Mouse (Mus musculus): Measurements from ENCODE around the gene Lipc. TPM values are rescaled to one million over a fixed set of nuclear protein-coding genes. Genes with fewer than 3 reads are reported as not detected.
A peak's percentile ranks its signal among the peaks of the same experiment; 100 is the strongest.

Lipc gene
- total and polyA plus RNA-seq, 2 experiments from 2014 or later, result 0.29 to 0.81 TPM

DNA sequence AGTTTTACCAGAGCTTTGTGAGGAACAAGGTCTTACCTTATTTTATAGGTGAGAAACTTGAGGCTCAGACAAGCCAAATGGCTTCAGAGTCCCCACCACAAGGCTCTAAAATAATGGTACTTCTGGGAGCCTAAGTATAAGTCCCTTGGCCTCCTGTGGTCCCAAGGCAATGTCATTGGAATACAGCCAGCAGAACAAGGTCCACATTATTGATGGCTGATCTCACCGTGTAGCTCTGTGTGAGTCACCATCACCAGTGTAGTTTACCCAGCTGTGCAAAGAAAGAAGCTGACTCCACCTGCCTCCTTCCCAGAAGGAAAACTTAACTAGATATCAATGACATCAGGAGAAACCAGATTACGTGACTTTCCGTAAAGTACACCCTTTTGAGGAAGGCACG is 63.1 kb downstream of the Lipc start:
- no peak overlapping the region for H3K27ac ChIP-seq (ENCODE audit: low read depth, low read length)
- no peaks in the 10 kb centered on the region for H3K36me3 ChIP-seq (ENCODE audit: insufficient read depth)
- TF ChIP-seq CTCF (IDR thresholded peaks at IDR 0.05; ENCODE audit: low read depth), result no peak
- H3K4me1 ChIP-seq (ENCODE audit: insufficient read depth), result no peaks in the 10 kb centered on the region
- ATAC-seq, result no peak
- no peak for DNase-seq
- H3K27me3 ChIP-seq (ENCODE audit: insufficient read depth, low read length), result no peaks in the 10 kb centered on the region
- no peak overlapping the region for H3K4me2 ChIP-seq (ENCODE audit: low read depth)
- WGBS, result 83% methylated on average over 4 of the region's 4 CpGs
- no peaks in the 10 kb centered on the region for H3K9me3 ChIP-seq (ENCODE audit: low read length)
- H3K9ac ChIP-seq, result no peak overlapping the region
- H3K4me3 ChIP-seq (ENCODE audit: low read depth, low read length), result no peak overlapping the region

DNA sequence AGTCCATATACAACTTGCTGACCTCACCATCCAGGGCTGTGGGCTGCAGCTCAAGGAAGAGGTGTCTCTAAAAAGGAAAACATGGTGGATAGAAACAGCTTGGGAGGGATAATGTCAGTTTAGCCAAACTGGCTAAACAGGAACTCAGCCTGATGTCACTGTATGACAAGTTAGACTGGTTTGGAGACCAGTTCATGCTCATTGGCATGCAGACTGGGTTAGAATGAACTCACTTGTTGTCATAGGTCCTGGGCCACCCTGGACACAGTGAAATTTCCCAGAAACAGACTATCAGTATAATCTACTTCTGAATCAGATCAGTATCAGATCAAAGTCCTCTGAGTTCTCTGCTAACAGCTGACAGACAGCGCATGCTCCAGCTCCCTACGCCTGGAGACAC is 63.5 kb downstream of the Lipc start:
- 95% methylated on average over 2 of the region's 2 CpGs for WGBS
- Histone ChIP-seq H3K4me2 (ENCODE audit: low read depth) (no peak overlapping the region), H3K4me3 (ENCODE audit: low read depth, low read length) (no peak overlapping the region), H3K27ac (ENCODE audit: low read depth, low read length) (no peak overlapping the region), H3K4me1 (ENCODE audit: insufficient read depth) (no peaks in the 10 kb centered on the region), H3K9ac (no peak overlapping the region), H3K9me3 (ENCODE audit: low read length) (no peaks in the 10 kb centered on the region), H3K27me3 (ENCODE audit: insufficient read depth, low read length) (no peaks in the 10 kb centered on the region), H3K36me3 (ENCODE audit: insufficient read depth) (no peaks in the 10 kb centered on the region)
- ATAC-seq (no peak), DNase-seq (no peak)
- TF ChIP-seq CTCF (IDR thresholded peaks at IDR 0.05; ENCODE audit: low read depth), result no peak

DNA sequence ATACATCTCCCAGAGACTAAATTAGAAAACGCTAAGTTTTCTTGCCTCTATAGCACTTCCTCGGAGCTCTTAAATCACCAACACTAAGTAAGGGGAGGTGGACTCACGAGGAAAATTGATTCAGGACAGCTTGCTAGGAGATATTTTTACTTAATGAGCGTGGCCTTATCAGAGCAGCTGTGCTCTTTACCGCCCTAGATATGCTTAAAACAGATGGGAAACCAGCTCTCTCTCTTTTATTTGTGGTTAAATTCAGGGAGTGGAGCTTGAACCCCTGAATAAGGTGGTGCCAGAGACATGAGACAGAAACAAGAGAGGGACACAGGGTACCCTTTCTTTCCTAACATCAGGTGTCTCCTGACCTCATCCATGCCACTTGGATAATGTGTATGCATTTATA is 70.0 kb downstream of the Lipc start:
- no peak overlapping the region for H3K4me2 ChIP-seq (ENCODE audit: low read depth)
- TF ChIP-seq CTCF (IDR thresholded peaks at IDR 0.05; ENCODE audit: low read depth), result no peak
- 69% methylated on average over 5 of the region's 5 CpGs for WGBS
- no peak overlapping the region for H3K4me3 ChIP-seq (ENCODE audit: low read depth, low read length)
- DNase-seq (no peak), ATAC-seq (no peak)
- no peaks in the 10 kb centered on the region for H3K4me1 ChIP-seq (ENCODE audit: insufficient read depth)
- H3K9ac ChIP-seq, result no peak overlapping the region
- no peak overlapping the region for H3K27ac ChIP-seq (ENCODE audit: low read depth, low read length)
- H3K27me3 ChIP-seq (ENCODE audit: insufficient read depth, low read length), result no peaks in the 10 kb centered on the region
- H3K36me3 ChIP-seq (ENCODE audit: insufficient read depth), result no peaks in the 10 kb centered on the region
- H3K9me3 ChIP-seq (ENCODE audit: low read length), result no peaks in the 10 kb centered on the region

DNA sequence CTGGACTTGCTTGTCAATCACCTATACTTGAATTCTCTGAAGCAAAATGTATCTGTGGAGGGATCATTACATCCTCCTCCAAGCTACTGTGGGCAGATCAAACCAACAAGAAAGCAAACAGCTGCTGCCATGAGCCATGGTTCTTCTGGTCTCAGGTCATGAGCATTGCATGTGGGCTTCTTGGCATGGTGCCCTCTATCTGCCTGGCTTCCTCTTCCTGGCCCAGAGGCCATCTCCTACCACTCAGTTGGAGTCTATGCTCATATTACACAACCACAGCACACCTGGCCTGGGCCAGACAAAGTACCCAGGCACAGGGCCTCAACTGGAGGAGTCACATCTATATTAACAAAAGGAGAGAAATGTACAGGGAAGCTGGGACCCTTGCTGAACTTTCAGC is 73.2 kb downstream of the Lipc start:
- H3K4me2 ChIP-seq (ENCODE audit: low read depth), result no peak overlapping the region
- no peaks in the 10 kb centered on the region for H3K4me1 ChIP-seq (ENCODE audit: insufficient read depth)
- no peak for TF ChIP-seq CTCF (IDR thresholded peaks at IDR 0.05; ENCODE audit: low read depth)
- H3K9ac ChIP-seq, result no peak overlapping the region
- no peaks in the 10 kb centered on the region for H3K9me3 ChIP-seq (ENCODE audit: low read length)
- no peak overlapping the region for H3K27ac ChIP-seq (ENCODE audit: low read depth, low read length)
- DNase-seq (no peak), ATAC-seq (no peak)
- H3K4me3 ChIP-seq (ENCODE audit: low read depth, low read length), result no peak overlapping the region
- H3K27me3 ChIP-seq (ENCODE audit: insufficient read depth, low read length), result no peaks in the 10 kb centered on the region
- H3K36me3 ChIP-seq (ENCODE audit: insufficient read depth), result no peaks in the 10 kb centered on the region

DNA sequence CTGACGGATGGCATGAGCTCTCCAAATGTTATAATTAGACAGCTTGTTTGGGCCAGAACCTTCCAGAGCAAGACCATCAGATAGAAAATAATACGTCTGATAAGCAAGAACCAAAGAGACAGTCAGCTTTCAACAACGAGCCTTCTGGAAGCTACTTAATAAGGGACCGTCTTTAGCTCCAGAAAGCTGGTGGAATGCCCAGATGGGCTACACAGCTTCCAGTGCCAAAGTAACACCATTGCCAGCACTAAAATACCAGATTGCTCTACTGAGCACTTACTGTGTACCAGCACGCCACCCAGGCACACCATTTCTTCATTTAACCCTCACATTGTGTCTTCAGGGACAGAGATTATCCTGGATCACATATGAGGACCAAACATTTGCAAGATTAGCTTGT is 73.9 kb downstream of the Lipc start:
- WGBS, result 46% methylated on average over 5 of the region's 5 CpGs
- no peak overlapping the region for H3K27ac ChIP-seq (ENCODE audit: low read depth, low read length)
- H3K9ac ChIP-seq, result no peak overlapping the region
- no peak overlapping the region for H3K4me3 ChIP-seq (ENCODE audit: low read depth, low read length)
- DNase-seq (peak; percentile 68), ATAC-seq (peak; percentile 66)
- no peaks in the 10 kb centered on the region for H3K27me3 ChIP-seq (ENCODE audit: insufficient read depth, low read length)
- H3K4me2 ChIP-seq (ENCODE audit: low read depth), result no peak overlapping the region
- no peaks in the 10 kb centered on the region for H3K4me1 ChIP-seq (ENCODE audit: insufficient read depth)
- H3K9me3 ChIP-seq (ENCODE audit: low read length), result no peaks in the 10 kb centered on the region
- TF ChIP-seq CTCF (IDR thresholded peaks at IDR 0.05; ENCODE audit: low read depth), result no peak
- H3K36me3 ChIP-seq (ENCODE audit: insufficient read depth), result no peaks in the 10 kb centered on the region

DNA sequence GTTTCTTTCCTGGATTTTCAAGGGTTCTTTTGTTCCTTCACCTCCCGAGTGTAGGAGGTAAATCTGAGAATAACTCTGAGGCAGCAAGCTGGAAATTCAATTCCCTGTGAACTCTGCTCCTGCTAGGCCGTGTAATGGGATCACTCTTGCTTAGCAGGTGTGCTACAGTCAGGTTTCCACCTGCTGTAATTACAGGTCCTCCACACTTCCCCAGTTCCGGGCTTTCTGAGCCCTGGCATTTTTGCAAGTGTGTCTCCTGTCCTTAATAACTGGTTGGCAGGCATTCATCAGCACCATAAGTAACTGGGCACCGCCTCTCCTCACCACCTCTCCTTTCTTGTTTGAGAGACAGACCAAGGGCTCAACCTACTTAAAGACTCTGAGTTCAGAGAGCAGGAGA is 76.5 kb downstream of the Lipc start:
- Histone ChIP-seq H3K27ac (ENCODE audit: low read depth, low read length) (no peak overlapping the region), H3K9ac (no peak overlapping the region), H3K27me3 (ENCODE audit: insufficient read depth, low read length) (no peaks in the 10 kb centered on the region), H3K4me2 (ENCODE audit: low read depth) (no peak overlapping the region), H3K9me3 (ENCODE audit: low read length) (no peaks in the 10 kb centered on the region), H3K36me3 (ENCODE audit: insufficient read depth) (no peaks in the 10 kb centered on the region), H3K4me1 (ENCODE audit: insufficient read depth) (no peaks in the 10 kb centered on the region), H3K4me3 (ENCODE audit: low read depth, low read length) (no peak overlapping the region)
- DNase-seq (no peak), ATAC-seq (no peak)
- WGBS, result 57% methylated on average over 4 of the region's 4 CpGs
- no peak for TF ChIP-seq CTCF (IDR thresholded peaks at IDR 0.05; ENCODE audit: low read depth)

DNA sequence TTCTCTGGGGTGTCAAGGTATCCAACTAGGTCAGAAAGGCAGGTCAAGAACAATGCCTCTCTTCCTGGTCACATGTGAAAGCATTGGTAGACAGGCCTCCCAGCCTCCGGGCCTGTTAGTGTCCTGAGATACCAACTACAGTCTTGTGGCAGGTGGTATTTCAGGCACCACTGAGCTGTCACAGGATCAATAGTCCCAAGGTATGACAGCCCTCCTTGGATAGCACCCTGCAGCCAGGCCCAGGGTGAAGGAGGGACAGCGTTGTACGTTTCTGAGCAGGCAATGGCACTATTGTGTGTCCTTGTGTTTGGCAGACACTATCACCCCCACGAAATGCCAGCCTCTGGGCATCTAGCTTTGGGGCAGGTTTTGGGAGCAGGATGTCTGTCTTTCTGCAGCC is 77.0 kb downstream of the Lipc start:
- no peak for ATAC-seq
- no peak overlapping the region for H3K4me3 ChIP-seq (ENCODE audit: low read depth, low read length)
- H3K4me2 ChIP-seq (ENCODE audit: low read depth), result no peak overlapping the region
- no peaks in the 10 kb centered on the region for H3K27me3 ChIP-seq (ENCODE audit: insufficient read depth, low read length)
- DNase-seq, result no peak
- no peak for TF ChIP-seq CTCF (IDR thresholded peaks at IDR 0.05; ENCODE audit: low read depth)
- H3K36me3 ChIP-seq (ENCODE audit: insufficient read depth), result no peaks in the 10 kb centered on the region
- no peak overlapping the region for H3K27ac ChIP-seq (ENCODE audit: low read depth, low read length)
- no peak overlapping the region for H3K9ac ChIP-seq
- H3K4me1 ChIP-seq (ENCODE audit: insufficient read depth), result no peaks in the 10 kb centered on the region
- no peaks in the 10 kb centered on the region for H3K9me3 ChIP-seq (ENCODE audit: low read length)
- 87% methylated on average over 4 of the region's 4 CpGs for WGBS

DNA sequence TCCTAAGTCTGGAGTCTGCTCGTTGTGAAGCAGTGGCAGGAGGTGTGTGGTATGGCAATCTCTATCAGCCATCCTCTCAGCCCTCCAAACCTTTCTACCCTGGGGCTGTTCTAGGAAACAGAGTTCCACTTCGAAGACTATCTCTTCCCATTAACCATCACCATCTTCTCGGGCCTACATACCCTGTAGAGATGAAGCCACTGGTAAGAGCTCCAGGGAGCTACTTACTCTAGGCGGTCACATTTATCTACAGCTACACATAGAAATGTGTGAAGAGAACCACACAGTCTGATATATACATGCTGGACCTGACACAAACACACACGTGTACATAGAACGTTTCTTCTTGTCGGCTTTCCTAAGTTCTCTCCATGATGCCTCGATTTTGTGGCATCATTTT is 79.4 kb downstream of the Lipc start:
- Histone ChIP-seq H3K27me3 (ENCODE audit: insufficient read depth, low read length) (no peaks in the 10 kb centered on the region), H3K27ac (ENCODE audit: low read depth, low read length) (no peak overlapping the region), H3K9me3 (ENCODE audit: low read length) (no peaks in the 10 kb centered on the region), H3K4me3 (ENCODE audit: low read depth, low read length) (no peak overlapping the region), H3K9ac (no peak overlapping the region), H3K4me1 (ENCODE audit: insufficient read depth) (no peaks in the 10 kb centered on the region), H3K36me3 (ENCODE audit: insufficient read depth) (no peaks in the 10 kb centered on the region), H3K4me2 (ENCODE audit: low read depth) (no peak overlapping the region)
- 84% methylated on average over 8 of the region's 8 CpGs for WGBS
- DNase-seq (no peak), ATAC-seq (no peak)
- no peak for TF ChIP-seq CTCF (IDR thresholded peaks at IDR 0.05; ENCODE audit: low read depth)

Measured in forebrain, postnatal 0 days (tissue).